Mouse (Mus musculus) liver, postnatal 0 days (tissue): ENCODE measurements around the gene Sorcs2. TPM values are rescaled to one million over a fixed set of nuclear protein-coding genes. Genes with fewer than 3 reads are reported as not detected.
"Not testable (repeated sequence)": the region's sequence is repeated elsewhere in the genome, so short reads cannot be mapped to it uniquely, and the experiment has no call there.

Experiments
- ATAC-seq: fragments of 200-750 bp; cut with Nextera tagmentation; 2 replicates; pipeline ENCODE4 v1.8.0; 2017; ENCODE audit warnings: mild to moderate bottlenecking, moderate library complexity
- DNase-seq: peaks from one replicate; pipeline ENCODE4 v3.0.0-alpha.2; 2016
- H3K27ac ChIP-seq: fragments of 300-500 bp; sonication (generic); 2 replicates; pipeline ENCODE4 v1.5.1; 2014; ENCODE audit warnings: antibody characterized with exemption, moderate library complexity, mild to moderate bottlenecking, low read depth
- H3K27me3 ChIP-seq: fragments of 300-500 bp; sonication (generic); 2 replicates; pipeline ENCODE4 v1.6.1; 2014; ENCODE audit warnings: low read length, control low read depth, mixed read lengths; ENCODE audit not compliant: insufficient read depth
- H3K36me3 ChIP-seq: fragments of 300-500 bp; sonication (generic); replicated peaks from 2 replicates; pipeline ENCODE4 v1.6.1; 2014; ENCODE audit warnings: mild to moderate bottlenecking, control low read depth, low read length, moderate library complexity, mixed read lengths; ENCODE audit not compliant: insufficient read depth
- H3K4me1 ChIP-seq: fragments of 300-500 bp; sonication (generic); 2 replicates; pipeline ENCODE4 v1.6.1; 2014; ENCODE audit warnings: antibody characterized with exemption, mild to moderate bottlenecking, control low read depth; ENCODE audit not compliant: insufficient read depth
- H3K4me2 ChIP-seq: fragments of 300-500 bp; sonication (generic); 2 replicates; pipeline ENCODE4 v1.6.1; 2014; ENCODE audit warnings: low read depth, mild to moderate bottlenecking, low read length, moderate library complexity, mixed read lengths
- H3K4me3 ChIP-seq: fragments of 300-500 bp; sonication (generic); 2 replicates; pipeline ENCODE4 v1.5.1; 2014; ENCODE audit warnings: low read depth, low read length
- H3K9ac ChIP-seq: fragments of 300-500 bp; sonication (generic); replicated peaks from 2 replicates; pipeline ENCODE4 v1.6.1; 2014; ENCODE audit warnings: mild to moderate bottlenecking, moderate library complexity
- H3K9me3 ChIP-seq: fragments of 300-500 bp; sonication (generic); 2 replicates; pipeline ENCODE4 v1.6.1; 2016; ENCODE audit warnings: mild to moderate bottlenecking, control low read depth, low read length, mixed read lengths
- CTCF ChIP-seq: sonication (generic); IDR thresholded peaks from 2 replicates; pipeline ENCODE4 v1.5.1; 2016; ENCODE audit warnings: antibody characterized with exemption, low read depth
- EP300 ChIP-seq: IDR thresholded peaks from 2 replicates; pipeline ENCODE4 v1.6.1; 2016; ENCODE audit warnings: antibody characterized with exemption, low read depth, mild to moderate bottlenecking
- WGBS: fragments of 180-500 bp; shearing (Covaris S2); extraction: QIAGEN DNeasy Blood & Tissue Kit; methylation state at CpG from one replicate; pipeline ENCODE4 v1.1.7; 2014; ENCODE audit not compliant: insufficient replicate concordance; 5-methylcytosine and 5-hydroxymethylcytosine counted together
- polyA plus RNA-seq: library from polyadenylated mRNA; unstranded; fragments of >200 nt; fragmentation: Nextera tagmentation; extraction: Ambion mirVana; gene quantifications from 2 replicates; pipeline ENCODE4 v1.2.1, GENCODE M21; 2015

Sorcs2 gene
- polyA plus RNA-seq, 1 experiment from 2014 or later, result 0.33 TPM

DNA sequence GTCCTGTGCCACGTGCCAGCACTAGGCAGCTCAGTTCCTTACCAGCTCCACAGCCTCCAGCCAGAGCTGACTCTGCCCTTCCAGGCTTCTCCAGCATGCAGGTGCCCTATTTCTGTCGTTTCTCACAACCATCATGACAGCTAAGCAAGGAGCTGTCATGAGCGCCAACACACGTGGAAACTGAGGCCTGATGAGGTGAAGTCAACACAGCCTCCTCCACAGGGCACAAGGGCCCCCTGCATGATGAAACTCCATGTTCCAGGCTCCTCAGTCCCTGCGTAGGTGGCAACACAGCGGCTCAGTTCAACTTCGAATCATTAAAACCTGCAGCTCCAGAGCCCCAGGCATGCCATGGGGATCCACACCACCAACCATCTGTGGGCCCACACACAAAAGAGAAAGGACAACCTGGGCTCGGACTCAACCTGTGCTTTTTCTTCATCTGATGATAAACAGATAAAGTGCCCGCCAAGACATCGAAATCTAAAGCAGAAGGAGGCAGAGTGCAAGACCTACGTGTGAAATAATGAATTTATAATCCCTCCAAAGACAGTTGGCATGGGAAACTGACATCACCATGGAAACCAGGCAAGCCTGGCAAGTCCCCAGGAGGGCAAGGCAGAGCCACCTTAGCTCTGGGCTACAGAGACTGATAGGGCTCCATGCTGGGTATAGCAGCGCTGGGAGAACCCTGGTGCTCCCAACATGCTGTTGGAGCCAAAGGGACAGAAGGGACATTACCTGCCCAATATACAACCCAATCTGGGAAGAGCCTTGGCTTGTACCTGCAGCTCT is 139.4 kb downstream of the Sorcs2 start:
- no peaks in the 10 kb centered on the region for H3K27me3 ChIP-seq
- H3K4me3 ChIP-seq, result no peak overlapping the region
- peaks cover 5% of the 10 kb centered on the region; the same call in 1 of the 2 replicates for H3K4me1 ChIP-seq
- H3K9ac ChIP-seq, result no peak overlapping the region
- DNase-seq, result no peak
- H3K9me3 ChIP-seq, result no peaks in the 10 kb centered on the region
- H3K36me3 ChIP-seq, result no peaks in the 10 kb centered on the region
- ATAC-seq, result no peak
- no peak for TF ChIP-seq CTCF
- no peak for TF ChIP-seq EP300
- WGBS, result 79% methylated on average over 12 of the region's 12 CpGs
- no peak overlapping the region for H3K4me2 ChIP-seq
- H3K27ac ChIP-seq, result no peak overlapping the region

DNA sequence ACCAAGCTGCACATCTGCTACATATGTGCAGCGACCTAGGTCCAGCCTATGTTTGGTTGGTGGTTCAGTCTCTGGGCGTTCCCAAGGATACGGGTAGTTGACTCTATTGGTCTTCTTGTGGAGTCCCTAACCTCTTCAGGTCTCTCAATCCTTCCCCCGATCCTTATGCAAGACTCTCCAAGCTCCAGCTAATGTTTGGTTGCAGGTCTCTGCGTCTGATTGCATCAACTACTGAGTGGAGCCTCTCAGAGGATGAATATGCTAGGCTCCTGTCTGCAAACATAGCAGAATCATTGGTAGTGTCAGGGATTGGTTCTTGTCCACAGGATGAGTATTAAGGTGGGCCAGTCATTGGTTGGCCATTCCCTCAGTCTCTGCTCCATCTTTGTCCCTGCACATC is 140.9 kb downstream of the Sorcs2 start:
- 78% methylated on average over 5 of the region's 5 CpGs for WGBS

DNA sequence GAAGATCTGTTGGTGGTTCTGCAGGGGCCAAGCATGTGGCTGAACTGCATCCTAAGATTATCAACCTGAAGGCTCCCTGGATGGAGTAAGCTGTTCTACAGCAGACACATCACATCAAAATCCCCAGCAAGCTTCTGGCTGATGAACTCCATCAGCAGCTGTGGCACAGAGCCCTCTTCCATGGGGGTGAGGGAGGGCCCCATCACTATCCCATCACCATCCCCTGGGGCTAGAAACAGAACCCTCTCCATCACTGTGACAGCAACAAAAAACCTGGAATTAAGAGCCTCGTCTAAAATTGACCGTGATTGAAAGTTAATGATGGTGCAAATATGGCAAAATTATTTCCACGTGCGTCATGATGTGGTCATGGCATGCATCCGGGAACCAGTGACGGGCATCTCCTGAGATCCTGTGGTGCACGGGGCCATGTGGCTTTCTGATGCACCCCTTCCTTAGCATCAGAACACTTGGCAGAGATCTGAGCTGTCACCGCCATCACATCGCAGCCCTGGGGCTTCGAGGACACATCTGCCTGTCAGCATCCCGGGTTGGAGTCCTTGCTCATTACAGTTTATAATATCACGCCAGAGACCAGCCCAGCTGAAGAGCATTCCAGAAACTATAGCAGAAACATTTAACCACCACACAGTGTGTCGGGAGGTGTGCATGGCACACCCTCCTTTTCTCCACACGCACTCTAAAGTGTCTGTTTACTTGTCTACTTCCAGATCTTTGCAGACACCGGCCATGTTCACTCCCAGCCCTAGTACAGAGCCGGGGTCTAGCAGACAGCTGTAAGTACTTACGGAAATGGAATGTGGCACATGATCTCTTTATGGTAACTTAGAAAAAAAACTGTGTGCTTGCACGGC is 143.1 kb downstream of the Sorcs2 start:
- ATAC-seq, result no peak
- 71% methylated on average over 18 of the region's 18 CpGs for WGBS
- Histone ChIP-seq H3K4me1 (no peaks in the 10 kb centered on the region), H3K4me3 (no peak overlapping the region), H3K36me3 (no peaks in the 10 kb centered on the region), H3K27me3 (no peaks in the 10 kb centered on the region), H3K27ac (no peak overlapping the region), H3K9ac (no peak overlapping the region), H3K4me2 (no peak overlapping the region), H3K9me3 (no peaks in the 10 kb centered on the region)
- TF ChIP-seq EP300 (no peak), CTCF (no peak)
- no peak for DNase-seq

More for the DNA sequence above, 140.9 kb downstream of the Sorcs2 start:
- no peak for DNase-seq
- Histone ChIP-seq H3K9ac (no peak overlapping the region), H3K36me3 (no peaks in the 10 kb centered on the region), H3K4me3 (no peak overlapping the region), H3K9me3 (no peaks in the 10 kb centered on the region), H3K27ac (no peak overlapping the region), H3K27me3 (no peaks in the 10 kb centered on the region), H3K4me1 (peaks cover 5% of the 10 kb centered on the region; the same call in 1 of the 2 replicates), H3K4me2 (no peak overlapping the region)
- ATAC-seq, result no peak
- TF ChIP-seq CTCF (no peak), EP300 (no peak)

DNA sequence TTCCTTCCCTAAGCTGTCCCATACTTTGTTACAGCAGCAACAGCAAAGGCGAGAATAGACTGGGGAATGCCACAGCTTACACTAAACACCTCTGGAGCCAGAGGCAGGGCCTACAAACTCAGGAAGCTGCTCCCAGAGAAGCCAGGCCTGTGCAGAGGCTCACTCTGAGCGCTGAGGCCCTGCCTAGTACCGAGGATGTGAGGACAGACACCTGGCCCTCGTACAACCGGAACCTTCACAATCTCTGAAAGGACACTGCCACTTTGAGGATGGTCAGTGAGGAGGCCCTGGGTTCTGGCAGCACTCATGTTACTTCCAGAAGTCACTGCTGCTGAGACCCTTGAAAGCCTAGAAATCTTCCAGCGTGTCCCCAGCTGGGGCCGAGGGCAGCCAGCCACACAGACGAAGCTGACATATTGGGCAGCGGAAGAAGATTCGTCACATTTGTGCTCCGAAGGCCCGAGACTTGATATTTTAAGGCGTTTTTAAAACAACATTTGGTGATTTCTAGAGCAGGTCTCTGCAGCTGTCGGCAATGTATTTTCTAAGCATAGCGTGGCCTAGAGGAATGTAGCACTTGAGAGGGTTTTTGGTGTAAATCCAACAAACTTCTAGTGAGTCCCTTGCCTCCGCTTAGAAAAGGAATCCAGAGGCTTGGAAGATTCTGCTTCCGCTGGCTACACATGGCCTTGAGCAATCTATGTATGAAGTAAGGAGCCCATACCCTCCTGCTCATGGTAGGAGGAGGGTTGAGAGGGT is 145.0 kb downstream of the Sorcs2 start:
- H3K27me3 ChIP-seq, result no peaks in the 10 kb centered on the region
- ATAC-seq (no peak), DNase-seq (no peak)
- H3K9ac ChIP-seq, result no peak overlapping the region
- no peak overlapping the region for H3K4me2 ChIP-seq
- H3K4me1 ChIP-seq, result no peaks in the 10 kb centered on the region
- no peaks in the 10 kb centered on the region for H3K9me3 ChIP-seq
- WGBS, result 85% methylated on average over 17 of the region's 17 CpGs
- no peaks in the 10 kb centered on the region for H3K36me3 ChIP-seq
- no peak overlapping the region for H3K4me3 ChIP-seq
- TF ChIP-seq CTCF (no peak), EP300 (no peak)
- no peak overlapping the region for H3K27ac ChIP-seq

DNA sequence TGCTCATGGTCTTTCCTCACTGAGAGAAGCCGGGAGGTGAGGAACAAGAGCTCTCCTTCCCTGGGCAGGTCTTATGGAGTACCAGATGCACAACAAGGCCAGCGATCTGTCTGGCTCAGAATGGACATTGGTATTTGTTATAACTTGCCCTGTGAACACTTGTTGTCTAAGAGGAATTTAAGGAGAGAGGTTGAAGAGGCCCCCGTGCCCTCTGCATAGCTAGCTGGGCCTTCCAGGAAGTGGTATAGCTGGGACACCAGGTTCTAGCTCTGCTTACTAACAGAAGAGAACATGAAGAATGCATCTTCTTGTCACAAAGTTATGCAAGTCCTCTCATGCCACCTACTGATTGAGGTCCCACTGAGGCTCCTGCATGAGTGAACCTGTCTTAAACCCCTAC is 149.9 kb downstream of the Sorcs2 start:
- no peak overlapping the region for H3K4me2 ChIP-seq
- WGBS, result 74% methylated on average over 3 of the region's 3 CpGs
- H3K4me1 ChIP-seq, result no peaks in the 10 kb centered on the region
- no peaks in the 10 kb centered on the region for H3K9me3 ChIP-seq
- TF ChIP-seq CTCF, result no peak
- no peak for TF ChIP-seq EP300
- no peak for ATAC-seq
- H3K4me3 ChIP-seq, result no peak overlapping the region
- no peaks in the 10 kb centered on the region for H3K27me3 ChIP-seq
- no peaks in the 10 kb centered on the region for H3K36me3 ChIP-seq
- no peak overlapping the region for H3K27ac ChIP-seq
- no peak for DNase-seq
- H3K9ac ChIP-seq, result no peak overlapping the region

DNA sequence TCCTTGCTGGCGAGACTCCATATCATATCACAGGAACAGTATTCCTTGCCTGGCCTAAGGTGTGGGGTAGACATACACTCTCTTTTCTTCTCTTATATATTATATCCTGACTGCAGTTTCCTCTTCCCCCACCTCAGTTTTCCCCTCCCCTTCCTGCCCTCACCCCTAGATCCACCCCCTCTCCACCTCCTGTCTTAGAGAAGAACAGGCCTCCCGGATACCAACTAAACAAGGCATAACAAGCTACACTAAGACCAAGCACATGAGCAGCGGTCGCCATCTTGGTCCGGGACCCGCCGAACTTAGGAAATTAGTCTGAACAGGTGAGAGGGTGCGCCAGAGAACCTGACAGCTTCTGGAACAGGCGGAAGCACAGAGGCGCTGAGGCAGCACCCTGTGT is 160.4 kb downstream of the Sorcs2 start:
- H3K4me2 ChIP-seq, ATAC-seq: not testable (repeated sequence)

More for the DNA sequence above, 160.4 kb downstream of the Sorcs2 start:
- H3K36me3 ChIP-seq, H3K9ac ChIP-seq, H3K4me3 ChIP-seq, H3K4me1 ChIP-seq, H3K27me3 ChIP-seq, H3K27ac ChIP-seq, DNase-seq, H3K9me3 ChIP-seq: not testable (repeated sequence)
- 86% methylated on average over 7 of the region's 10 CpGs for whole genome bisulfite sequencing
